Mouse (Mus musculus): Measurements from ENCODE around the gene Suz12.
"Not testable (repeated sequence)": the region's sequence is repeated elsewhere in the genome, so short reads cannot be mapped to it uniquely, and the experiment has no call there.

Suz12 gene

DNA sequence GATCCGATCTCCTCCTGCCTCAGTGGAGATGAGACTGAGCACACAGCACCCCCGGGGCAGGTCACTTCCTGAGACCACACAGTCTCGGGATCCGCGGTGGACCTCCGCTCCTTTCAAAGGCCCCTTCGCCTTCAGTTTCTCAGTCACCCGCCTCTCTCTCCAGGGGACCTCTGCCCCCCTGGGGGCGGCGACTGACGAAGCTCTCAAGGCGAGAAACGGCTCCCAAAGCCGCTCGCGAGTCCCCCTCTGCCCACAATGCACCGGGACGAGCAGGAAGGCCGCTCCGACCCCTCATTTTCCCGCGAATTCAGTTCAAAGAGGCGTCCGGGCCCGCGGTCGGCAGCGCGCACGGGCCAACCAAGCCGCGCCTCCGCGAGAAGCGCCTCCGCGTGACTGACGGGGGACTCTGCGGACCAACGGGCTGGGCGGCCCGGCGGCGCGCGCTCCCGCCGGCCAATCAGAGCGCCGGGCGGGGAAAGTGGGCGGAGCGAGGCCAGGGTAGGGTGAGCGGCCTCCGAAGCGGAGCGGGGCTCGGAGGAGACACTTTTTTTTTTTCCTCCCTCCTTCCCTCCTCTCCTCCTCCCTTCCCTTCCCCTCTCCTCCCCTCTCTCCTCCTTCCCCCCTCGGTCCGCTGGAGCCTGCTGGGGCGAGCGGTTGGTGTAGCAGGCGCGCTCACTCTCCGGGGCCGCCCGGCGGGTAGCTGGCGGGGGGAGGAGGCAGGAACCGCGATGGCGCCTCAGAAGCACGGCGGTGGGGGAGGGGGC lies at the start of gene Suz12:
Gene Suz12 (plus strand): TSS at position 515 of the 764 bp plus-strand sequence.
- DNase-seq = peak; percentile 94 to 96

DNA sequence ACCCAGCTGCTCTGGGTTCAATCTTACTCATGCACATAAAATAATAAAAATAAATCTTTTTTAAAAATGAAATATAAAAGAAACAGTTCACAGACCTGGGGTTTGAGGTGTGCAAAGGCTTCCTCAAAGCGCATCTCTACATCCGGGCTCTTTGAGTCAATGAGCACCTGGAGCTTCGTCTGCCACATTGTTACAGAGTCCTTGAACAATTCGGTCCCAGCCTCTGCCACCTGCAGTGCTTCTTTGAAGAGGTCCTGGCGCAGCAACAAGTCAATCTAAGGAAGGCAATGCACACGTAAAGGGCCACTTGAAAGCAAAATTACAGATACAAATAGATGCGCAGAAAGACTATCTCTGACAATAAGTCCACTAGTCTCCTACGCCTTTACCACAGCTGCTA lies 49.8 kb upstream of the Suz12 start:
- no peak for DNase-seq

DNA sequence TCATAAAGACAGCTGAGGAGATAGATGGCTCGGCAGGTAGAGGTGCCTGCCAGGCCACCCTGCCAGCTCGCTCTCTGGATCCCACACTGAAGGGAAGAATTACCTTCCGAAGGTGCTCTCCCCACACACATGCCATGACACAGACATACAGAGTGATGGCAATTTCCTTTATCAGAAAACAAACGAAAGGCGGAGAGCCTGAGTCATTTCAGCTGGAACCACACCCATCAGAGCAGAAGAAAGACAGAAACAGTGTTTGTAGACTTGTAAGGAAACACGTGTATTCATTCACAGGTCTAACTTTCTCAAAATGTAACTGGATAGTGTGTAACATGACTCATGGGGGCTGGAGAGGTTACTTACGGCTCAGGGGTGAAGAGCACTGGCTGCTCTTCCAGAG lies 49.3 kb upstream of the Suz12 start:
- DNase-seq = no peak

DNA sequence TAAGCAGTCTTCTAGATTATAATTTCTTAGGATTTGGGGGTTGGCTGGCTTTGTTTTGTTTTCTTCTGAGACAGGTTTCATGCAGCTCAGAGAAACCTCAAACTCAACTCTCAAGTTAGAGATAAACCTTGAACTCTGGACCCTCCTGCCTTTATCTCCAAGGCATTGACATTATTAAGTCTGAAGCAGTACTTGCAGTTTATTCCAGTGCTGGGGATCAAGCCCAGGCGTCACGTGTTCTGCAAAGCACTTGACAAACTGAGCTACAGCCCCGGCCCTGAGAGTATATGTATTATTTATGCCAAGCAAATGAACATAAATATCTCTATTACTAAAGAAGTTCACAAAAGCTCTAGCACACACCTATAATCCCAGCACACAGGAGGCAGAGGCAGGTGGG lies 45.6 kb upstream of the Suz12 start:
- no peak for DNase-seq

DNA sequence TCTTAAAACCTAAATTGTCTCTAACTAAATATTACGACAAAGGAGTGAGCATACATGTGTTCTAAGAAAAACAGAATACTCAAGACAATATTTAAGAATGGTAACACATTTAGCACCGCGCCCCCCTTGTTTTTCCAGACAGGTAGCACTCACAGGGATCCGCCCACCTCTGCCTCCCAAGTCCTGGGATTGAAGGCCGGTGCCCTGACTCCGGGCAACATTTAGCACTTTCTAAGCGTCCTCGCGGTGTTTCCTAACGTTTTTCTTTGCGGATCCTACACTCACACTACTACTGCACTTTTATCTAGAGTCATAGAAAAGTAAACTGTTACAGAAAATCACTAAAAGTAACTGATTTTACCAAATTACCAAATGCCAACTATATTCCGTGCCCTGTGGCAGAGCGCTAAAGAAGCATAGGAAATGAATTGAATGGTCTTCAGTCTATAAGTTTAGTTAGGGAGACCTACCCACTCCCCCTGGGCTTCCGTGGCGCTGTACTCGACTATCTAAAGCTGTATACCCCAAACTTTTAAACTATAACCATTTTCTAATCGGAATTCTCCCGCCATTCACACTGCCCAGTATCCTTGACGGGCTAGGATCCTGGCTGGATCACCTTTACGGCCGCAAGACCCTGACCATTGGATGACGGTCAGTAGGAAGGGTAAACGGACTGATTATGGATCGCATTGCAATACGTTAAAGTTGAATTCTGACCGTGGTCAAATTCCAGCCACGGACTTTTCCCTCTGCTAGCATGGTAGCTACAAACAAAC lies 31.4 kb upstream of the Suz12 start:
- peak; percentile 2 to 20 for DNase-seq

DNA sequence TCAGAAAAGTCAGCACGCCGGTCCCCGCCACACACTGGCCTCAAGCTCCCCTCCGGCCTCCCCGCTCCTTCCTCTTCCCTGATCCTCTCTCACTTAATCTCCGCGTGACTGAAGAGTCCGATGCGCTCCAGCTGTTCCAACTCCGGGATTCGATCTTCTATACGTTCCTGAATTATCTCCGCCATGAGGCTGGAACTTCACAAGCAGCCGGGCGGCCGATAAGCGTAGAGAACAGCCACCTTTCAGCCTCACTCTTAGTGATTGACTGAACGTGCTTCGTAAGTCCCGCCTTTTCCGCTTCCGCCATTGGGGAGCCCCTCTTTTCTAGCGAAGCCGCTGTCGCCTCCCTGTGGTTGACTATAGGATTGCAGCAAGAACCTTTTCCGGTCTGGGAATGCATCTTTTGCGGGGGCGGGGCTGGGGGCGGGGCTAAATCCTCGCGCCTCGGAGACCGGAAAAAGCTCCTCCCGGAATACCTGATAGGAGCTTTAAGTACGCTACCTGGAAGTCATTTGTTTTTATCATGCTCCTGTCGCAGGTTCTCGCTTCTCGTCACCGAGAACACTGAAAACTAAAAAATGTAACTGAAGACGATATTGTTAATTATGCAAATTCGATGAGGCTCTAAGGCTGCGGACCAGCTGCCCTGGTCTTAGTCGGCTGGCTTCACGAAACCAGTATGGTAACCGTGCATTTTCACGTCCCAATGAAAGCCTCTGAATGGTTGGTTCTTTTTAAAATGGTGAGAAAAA lies 30.6 kb upstream of the Suz12 start, which contains the start of gene Utp6:
Gene Utp6 (minus strand): TSS at position 266 of the 752 bp plus-strand sequence.
- peak; percentile 98 to 99 for DNase-seq

DNA sequence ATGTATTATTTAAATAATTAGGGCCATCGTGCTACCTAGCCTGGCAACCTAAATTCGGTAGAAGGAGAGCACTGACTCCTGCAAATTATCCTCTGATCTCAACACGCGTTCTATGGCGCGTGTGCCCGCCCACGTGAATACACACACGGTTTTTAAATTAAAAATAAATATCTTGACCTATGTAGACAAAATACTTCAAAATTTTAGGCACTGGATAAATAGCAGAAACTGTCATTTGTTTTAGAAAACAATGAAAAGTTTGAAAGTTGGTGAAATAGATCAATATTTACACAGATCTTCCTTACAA lies 30.1 kb upstream of the Suz12 start:
- DNase-seq = no peak

DNA sequence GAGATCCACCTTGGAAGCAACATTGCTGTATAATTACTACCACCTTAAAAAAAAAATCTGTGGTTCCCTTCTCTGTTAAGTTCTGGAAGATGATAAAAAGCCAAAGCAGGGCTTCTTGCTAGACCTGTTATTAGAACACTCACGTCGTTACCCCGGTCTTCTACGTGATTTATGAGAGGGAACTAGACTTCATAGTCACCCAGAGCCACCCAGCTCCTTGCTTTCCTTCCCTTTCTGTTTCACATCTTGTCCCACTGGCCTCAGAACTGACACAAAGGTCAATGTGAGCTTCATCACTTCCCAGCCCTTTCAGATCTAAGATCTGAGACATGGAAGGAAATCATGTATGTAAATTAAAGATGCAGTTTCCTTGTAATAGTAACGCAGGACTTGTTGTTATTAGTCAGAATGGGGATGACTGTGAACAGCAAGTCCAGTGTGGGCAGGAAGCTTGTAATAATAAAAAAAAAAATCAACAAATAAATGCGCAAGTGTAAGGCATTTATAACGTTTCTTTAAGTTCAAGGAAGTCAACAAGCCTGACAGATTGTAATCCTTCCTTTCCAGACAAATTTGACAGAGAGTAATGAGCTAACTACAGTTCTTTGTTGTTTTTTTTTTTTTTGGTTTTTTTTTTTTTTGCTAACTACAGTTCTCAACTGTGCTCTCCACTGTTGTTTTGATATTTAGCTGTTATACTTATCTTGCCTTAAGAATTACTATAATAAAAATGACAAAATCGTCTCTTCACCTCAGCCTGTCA lies 29.5 kb upstream of the Suz12 start:
- no peak for DNase-seq

DNA sequence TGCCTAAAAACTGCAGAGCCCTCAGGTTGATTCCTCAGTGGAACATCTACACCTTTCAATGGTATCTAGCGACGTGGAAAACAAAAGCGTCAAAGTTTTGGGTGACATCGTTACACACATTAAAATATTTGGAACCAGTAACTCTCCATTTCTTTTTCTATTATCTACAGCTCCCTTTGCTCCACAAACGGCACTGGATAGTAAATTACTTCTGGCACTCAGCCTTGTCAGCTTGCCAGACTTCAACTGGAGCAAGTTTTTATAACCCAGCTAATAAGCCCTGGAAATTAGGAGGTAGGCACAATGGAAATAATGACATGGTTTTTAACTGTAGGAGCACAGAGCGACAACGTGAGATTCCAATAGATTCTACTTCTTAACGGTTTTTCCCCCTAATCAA lies 27.0 kb upstream of the Suz12 start:
- DNase-seq = no peak

DNA sequence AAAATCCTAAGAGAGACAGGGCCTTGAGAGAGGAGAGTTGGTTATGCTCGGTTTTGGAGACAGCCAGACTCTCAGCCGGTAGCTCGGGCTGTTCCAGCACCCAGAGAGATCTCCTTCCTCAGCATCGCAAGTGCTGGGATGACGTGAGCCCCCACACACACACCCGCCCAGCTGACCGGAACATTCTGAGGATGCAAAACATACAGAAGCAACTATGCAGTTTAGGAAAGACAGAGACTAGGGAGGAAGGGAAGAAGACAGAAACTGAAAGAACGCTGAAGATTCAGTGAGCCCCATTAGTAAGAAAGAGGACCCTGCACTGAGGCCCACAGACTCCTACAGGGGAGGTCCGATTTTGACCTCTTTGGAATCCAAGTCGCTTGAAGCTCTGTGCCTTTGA lies 25.2 kb upstream of the Suz12 start:
- DNase-seq = no peak

DNA sequence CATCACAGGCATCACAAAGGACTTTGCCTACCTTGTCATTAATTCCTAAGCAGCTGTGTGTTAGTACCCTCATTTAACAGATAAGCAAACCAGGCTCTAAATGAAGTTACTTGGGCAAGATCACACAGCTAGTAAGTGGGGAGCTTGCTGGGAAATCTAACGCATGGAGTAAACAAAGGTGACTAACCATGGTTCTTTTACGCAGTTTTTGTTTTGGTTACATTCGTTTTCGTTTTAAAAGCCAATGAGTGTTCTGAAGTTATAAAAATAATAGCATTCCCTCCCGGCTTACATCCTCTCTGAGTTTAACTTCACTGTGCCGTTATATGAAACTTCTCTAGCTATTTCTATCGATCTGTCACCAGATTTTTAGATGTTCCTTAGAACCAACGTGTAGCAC lies 19.8 kb upstream of the Suz12 start:
- no peak for DNase-seq

DNA sequence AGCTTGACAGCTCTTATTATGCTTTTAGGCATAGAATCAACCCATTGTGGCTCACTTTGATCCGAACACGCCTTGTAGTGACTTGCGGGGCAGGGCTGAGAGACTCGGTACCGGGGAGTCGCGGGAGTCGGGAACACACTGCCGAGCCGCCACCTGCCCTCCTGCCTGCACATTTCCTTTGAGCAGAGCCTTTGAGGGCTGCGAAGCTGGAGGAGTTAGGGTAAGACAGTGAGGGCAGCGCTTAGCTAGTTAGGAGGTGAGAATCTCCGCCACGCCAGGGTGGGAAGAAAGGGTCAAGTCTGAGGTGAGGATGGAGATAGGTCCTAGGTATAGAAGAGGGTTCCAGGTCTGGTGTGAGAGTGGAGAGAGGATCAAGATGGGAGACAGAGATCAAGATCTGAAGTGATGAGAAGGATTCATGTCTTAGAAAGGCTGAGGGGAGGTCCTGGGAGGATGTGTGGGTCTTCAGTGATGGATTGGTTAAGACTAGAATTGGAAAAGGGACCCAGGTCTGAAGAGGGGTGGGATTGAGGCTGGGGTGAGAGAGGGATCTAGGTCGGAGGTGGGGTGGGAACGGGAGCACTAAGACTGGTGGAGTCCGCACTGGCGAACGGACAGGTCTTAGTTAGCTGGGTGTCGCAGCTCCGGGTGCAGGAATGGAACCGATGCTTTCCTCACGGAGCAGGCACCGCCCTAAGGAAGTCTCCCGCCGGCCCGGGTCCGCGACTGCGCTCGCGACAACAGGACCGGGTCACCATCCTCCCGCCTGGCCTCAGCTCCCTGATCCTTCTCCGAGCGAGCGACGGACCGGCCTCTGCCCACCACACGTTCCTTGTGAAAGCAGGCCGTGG lies 19.1 kb upstream of the Suz12 start:
- peak; percentile 29 to 30 for DNase-seq

DNA sequence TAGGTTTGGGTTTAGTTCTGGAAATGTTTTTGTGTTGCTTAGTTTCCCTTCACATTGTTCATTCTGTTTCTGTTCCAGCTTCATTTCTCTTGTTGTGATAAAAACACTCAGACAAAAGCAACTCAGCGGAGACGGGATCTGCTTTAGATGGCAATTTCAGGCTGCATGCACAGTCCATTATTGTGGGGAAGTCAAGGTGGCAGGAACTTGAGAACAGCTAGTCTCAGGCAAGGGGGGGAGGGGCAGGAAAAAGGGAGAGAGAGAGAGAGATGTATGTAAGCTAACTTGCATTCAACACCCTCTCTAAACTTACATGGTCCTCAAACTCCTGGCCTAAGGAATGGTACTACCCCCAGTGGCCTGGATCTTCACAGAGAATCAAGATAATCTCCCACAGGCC lies 17.5 kb upstream of the Suz12 start:
- DNase-seq = no peak

DNA sequence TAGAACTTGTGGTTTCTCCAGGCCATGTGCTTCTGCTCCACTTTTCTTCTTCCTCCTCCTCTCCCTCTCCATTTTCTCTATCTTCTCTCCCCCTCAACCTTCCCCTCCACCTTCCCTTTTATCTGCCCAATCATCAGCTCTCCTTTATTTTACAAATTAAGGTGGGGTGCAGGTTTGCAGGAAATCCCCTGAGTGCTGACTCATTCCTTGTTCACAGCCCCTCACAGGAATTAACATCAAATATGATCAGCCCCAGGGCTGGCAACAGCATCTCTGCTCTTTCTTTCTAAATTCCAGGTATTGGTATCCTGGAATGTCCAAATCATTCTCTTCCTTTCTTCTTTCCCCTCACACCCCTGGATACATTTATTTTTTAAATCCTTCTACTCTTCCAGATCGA lies 16.7 kb upstream of the Suz12 start:
- DNase-seq = no peak

DNA sequence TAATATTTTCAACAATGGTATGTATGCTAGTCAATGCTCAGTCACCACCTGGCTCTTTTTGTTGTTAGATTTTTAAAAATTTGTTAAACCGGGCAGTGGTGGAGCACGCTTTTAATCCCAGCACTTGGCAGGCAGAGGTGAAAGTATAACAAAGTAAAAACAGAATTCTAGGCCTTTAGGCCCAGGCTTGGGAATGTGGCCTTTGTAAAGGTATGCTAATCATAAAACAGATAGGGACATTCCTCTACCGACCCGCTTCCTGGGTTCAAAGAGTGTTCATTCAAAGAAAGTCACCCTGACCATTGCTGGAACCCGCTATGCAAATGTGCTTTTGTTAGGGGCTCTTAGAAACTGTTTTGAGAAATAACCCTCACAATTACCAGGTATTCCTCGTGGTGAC lies 16.3 kb upstream of the Suz12 start:
- DNase-seq = not testable (repeated sequence)

DNA sequence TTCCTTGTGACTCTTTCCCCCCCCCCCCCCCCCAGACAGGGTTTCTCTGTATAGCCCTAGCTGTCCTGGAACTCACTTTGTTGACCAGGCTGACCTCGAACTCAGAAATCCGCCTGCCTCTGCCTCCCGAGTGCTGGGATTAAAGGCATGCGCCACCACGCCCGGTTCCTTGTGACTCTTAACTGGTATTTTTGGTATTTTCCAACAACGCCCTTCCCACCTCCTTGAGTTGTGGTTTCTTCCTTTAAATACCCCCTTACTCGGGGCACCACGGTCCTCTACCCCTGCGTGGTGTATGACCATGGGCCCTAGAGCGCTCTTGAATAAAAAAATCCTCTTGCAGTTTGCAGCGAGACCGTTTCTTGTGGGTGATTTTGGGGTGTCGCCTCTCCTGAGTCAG lies 15.8 kb upstream of the Suz12 start:
- not testable (repeated sequence) for DNase-seq

DNA sequence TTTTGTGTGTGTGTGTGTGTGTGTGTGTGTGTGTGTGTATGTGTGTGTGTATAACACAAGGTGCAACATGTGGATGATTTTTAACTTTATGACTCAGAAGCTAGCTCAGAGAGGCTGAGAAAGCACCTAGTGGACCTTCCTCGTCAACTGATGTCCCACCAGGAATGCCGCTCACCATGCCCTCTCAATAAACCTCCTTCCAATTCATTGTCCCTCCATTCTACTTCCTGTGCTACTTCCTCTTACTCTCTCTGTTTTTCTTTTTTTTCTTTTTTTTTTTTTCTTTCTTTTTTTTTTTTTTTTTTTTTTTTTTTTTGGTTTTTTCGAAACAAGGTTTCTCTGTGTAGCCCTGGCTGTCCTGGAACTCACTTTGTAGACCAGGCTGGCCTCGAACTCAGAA lies 15.2 kb upstream of the Suz12 start:
- not testable (repeated sequence) for DNase-seq

DNA sequence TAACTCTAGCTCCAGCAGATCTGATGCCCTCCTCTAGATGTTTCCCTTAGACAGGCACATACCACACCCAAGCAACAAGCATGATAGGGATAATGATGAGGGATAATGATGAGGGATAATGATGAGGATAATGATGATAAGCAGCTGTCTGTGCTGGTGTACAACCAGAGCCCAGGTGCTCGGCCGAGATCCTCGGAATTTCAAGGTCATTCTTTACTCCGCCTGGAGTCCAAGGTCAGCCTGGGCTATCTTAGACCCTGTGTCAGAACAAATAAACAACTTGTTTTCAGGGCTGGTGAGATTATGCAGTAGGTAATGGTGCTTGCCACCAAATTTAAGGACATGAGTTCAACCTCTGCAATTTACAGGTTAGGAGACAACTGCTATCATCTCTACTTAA lies 6.0 kb upstream of the Suz12 start:
- no peak for DNase-seq

DNA sequence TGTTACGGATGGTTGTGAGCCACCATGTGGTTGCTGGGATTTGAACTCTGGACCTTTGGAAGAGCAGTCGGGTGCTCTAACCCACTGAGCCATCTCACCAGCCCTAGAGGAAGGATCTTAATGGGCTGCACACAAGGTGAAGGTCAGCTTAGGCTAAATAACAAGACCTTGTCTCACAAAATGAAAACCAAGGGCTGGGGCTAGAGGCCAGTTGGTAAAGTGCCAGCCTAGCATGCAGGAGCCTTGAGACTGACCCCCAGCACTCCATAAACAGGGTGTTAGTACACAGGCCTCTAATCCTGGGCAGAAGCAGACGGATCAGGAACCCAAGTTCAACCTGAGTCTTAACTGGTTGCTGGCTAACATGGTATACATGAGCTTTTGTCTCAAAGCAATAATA lies 5.0 kb upstream of the Suz12 start:
- no peak for DNase-seq

DNA sequence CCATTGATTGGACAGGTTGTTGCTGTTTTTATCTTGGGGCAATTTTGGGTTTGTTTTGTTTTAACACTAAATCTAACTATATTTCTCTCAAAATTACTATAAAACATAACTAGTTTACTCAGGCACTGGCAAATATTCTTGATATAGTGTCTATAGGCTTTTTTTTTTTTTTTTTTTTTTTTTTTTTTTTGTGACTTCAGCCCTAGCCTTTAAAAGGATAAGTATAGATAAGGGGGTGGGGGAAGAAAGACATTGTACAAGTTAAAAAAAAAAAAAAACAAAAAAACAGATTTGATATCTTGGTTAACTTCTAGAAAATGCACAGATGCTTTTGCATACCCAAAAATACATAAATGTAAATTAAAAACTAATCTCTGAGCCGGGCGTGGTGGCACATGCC lies 2.8 kb upstream of the Suz12 start:
- no peak for DNase-seq

DNA sequence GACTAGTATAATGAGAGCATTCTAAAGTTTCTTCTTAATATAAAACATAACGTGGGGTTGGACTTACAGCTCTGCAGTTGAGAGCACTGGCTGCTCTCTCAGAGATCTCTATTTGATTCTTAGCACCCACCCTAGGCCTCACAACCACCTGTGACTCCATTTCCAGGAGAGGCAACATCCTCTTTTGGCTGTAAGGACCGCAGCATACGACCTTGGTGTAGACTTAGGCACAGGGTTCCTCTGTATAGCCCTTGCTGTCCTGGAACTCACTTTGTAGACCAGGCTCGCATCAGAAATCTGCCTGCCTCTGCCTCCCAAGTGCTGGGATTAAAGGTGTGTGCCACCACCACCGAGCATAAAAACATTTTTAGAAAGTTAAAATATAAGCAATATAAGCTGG lies 1.3 kb upstream of the Suz12 start:
- DNase-seq = no peak

DNA sequence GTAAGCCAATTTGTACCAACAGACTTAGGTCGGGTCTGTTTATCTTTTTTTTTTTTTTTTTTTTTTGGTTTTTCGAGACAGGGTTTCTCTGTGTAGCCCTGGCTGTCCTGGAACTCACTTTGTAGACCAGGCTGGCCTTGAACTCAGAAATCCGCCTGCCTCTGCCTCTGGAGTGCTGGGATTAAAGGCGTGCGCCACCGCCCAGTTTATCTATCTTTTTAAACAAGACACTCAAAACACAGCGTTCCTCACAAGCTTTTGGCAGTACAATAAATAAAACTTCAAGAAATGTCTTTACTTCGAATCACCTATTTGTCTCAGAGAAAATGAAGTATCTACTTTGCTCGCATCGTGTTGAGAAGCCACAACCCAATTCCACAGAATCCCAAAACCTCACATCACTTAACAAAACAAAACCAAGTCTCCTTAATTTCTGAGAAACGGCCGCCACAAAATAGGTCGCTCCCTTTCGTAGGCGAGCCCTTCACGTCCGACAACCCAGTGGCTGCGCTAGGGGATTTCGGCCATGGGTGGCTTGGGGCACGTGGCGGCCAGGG lies 793 bp upstream of the Suz12 start:
- DNase-seq = no peak
